Mouse (Mus musculus) thymus, adult 2 months (tissue): Measurements from ENCODE around the gene Gm5741. TPM values are rescaled to one million over a fixed set of nuclear protein-coding genes. Genes with fewer than 3 reads are reported as not detected.
A peak's percentile ranks its signal among the peaks of the same experiment; 100 is the strongest.

Experiments
- DNase-seq: peaks from one replicate; pipeline ENCODE4 v3.0.0; 2021
- H3K27ac ChIP-seq: fragments of 200-500 bp; 2 replicates; pipeline ENCODE4 v1.5.1; 2012; ENCODE audit warnings: low read length, control low read depth; ENCODE audit not compliant: control insufficient read depth, insufficient read depth
- H3K27me3 ChIP-seq: fragments of 200-500 bp; 2 replicates; pipeline ENCODE4 v1.6.1; 2012; ENCODE audit warnings: mild to moderate bottlenecking, low read length, moderate library complexity, mixed read lengths; ENCODE audit not compliant: control insufficient read depth, insufficient read depth
- H3K36me3 ChIP-seq: fragments of 200-500 bp; 2 replicates; pipeline ENCODE4 v1.6.1; 2012; ENCODE audit warnings: mild to moderate bottlenecking, low read length, moderate library complexity; ENCODE audit not compliant: control insufficient read depth, insufficient read depth
- H3K4me1 ChIP-seq: fragments of 200-500 bp; replicated peaks from 2 replicates; pipeline ENCODE4 v1.6.1; 2012; ENCODE audit warnings: low read length; ENCODE audit not compliant: control insufficient read depth, insufficient read depth
- H3K4me3 ChIP-seq: fragments of 200-500 bp; 2 replicates; pipeline ENCODE4 v1.5.1; 2012; ENCODE audit warnings: mild to moderate bottlenecking, low read length, control low read depth, moderate library complexity; ENCODE audit not compliant: control insufficient read depth, insufficient read depth
- CTCF ChIP-seq: fragments of 200-500 bp; IDR thresholded peaks from 2 replicates; pipeline ENCODE4 v1.5.1; 2012; ENCODE audit warnings: mild to moderate bottlenecking, control low read depth, low read length, moderate library complexity, borderline replicate concordance; ENCODE audit not compliant: control insufficient read depth, poor library complexity, insufficient read depth; ENCODE audit errors: extremely low read depth
- POLR2A ChIP-seq: fragments of 200-500 bp; IDR thresholded peaks from 2 replicates; pipeline ENCODE4 v1.6.1; 2012; ENCODE audit warnings: mild to moderate bottlenecking, low read length, control low read depth, moderate library complexity; ENCODE audit not compliant: control insufficient read depth, poor library complexity, insufficient read depth; ENCODE audit errors: extremely low read depth
- WGBS: fragments of 180-500 bp; shearing (Covaris S2); methylation state at CpG from one replicate; pipeline ENCODE4 v1.1.7; 2018; 5-methylcytosine and 5-hydroxymethylcytosine counted together
- polyA plus RNA-seq: library from polyadenylated mRNA; depleted of rRNA; stranded (reverse); fragments of >200 nt; gene quantifications from 2 replicates; pipeline ENCODE4 v1.2.3, GENCODE M21; 2012

Gm5741 gene
- polyA plus RNA-seq, 1 experiment: 1.4 TPM

GRCm38 (mm10) chr8:85057367-85057766 lies 10.4 kb downstream of the Gm5741 start:
- peaks cover 6% of the 10 kb centered on the region for H3K4me1 ChIP-seq
- no peak overlapping the region for H3K27ac ChIP-seq
- no peaks in the 10 kb centered on the region for H3K27me3 ChIP-seq
- TF ChIP-seq CTCF (no peak), POLR2A (no peak)
- H3K4me3 ChIP-seq: no peak overlapping the region
- 88% methylated on average over 7 of the region's 7 CpGs for WGBS
- DNase-seq: no peak
- H3K36me3 ChIP-seq: peaks cover 32% of the 10 kb centered on the region

DNA sequence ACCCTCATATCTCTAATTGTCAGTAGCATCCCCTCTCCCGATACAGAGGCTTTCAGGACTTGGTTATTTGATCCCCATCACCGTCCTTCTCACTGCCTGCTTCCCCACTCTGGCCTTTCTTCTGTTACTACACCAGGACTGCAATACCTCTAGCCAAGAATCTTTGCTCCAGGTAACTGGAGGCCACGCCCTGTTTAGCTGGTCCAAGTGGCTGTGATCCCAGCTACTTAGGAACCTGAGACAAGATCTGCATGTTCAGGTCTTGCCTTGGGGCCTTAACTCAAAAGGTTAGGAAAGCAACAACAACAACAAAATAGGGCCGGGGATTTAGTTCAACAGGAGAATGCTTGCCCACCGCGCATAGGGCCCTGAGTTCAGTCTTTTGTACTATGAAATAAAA lies 24.2 kb downstream of the Gm5741 start:
- Histone ChIP-seq H3K27me3 (no peaks in the 10 kb centered on the region), H3K4me3 (no peak overlapping the region), H3K36me3 (peaks cover 59% of the 10 kb centered on the region), H3K27ac (no peak overlapping the region), H3K4me1 (no peaks in the 10 kb centered on the region)
- no peak for TF ChIP-seq CTCF
- no peak for TF ChIP-seq POLR2A
- no peak for DNase-seq
- WGBS: 89% methylated on average over 6 of the region's 6 CpGs

GRCm38 (mm10) chr8:85037681-85038531 lies 29.9 kb downstream of the Gm5741 start:
- peaks cover 8% of the 10 kb centered on the region for H3K4me1 ChIP-seq
- H3K27ac ChIP-seq: peak overlapping the region; percentile 26
- no peaks in the 10 kb centered on the region for H3K27me3 ChIP-seq
- H3K36me3 ChIP-seq: peaks cover 9% of the 10 kb centered on the region; the same call in 1 of the 2 replicates
- H3K4me3 ChIP-seq: peak overlapping the region; percentile 60
- WGBS: 1% methylated on average over 57 of the region's 57 CpGs
- TF ChIP-seq POLR2A (peak; percentile 39; the same call in 1 of the 2 replicates), CTCF (no peak)
- peak; percentile 77 for DNase-seq

GRCm38 (mm10) chr8:85037366-85037680 lies 30.5 kb downstream of the Gm5741 start:
- Histone ChIP-seq H3K4me3 (peak overlapping the region; percentile 60), H3K36me3 (peaks cover 10% of the 10 kb centered on the region), H3K27ac (peak overlapping the region; percentile 80; the same call in 1 of the 2 replicates), H3K4me1 (peaks cover 8% of the 10 kb centered on the region), H3K27me3 (no peaks in the 10 kb centered on the region)
- no peak for TF ChIP-seq POLR2A
- no peak for TF ChIP-seq CTCF
- WGBS: under 1% methylated on average over 14 of the region's 14 CpGs
- no peak for DNase-seq

GRCm38 (mm10) chr8:85036718-85037365 lies 30.9 kb downstream of the Gm5741 start, which contains the start of gene Tnpo2:
Gene Tnpo2, plus strand, starts transcription at chr8:85036915.
- H3K36me3 ChIP-seq: peaks cover 15% of the 10 kb centered on the region
- under 1% methylated on average over 59 of the region's 59 CpGs for WGBS
- TF ChIP-seq POLR2A (0 out of 2 replicates have a peak, but pooled peaks have one; percentile 51), CTCF (peak; percentile 17; the same call in 1 of the 2 replicates)
- H3K27me3 ChIP-seq: no peaks in the 10 kb centered on the region
- peak; percentile 90 for DNase-seq
- H3K27ac ChIP-seq: peak within 1 kb of the TSS; percentile 90
- H3K4me3 ChIP-seq: peak within 1 kb of the TSS; percentile 83
- peaks cover 8% of the 10 kb centered on the region for H3K4me1 ChIP-seq

DNA sequence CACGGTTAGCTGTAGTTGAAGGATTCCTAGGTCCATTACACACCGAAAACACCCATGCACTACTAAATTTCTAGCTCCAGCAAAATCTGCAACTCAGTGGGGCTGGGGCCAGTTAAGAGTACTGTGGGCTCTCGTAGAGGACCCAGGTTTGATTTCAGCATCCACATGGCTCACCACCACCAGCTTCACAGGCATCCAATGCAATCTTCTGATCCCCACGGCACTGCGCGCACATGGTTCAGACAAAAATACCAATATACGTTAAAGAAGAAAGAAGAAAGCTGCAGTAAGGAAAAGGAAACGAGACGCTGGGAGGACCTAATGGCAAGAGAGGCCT lies 31.4 kb downstream of the Gm5741 start:
- under 1% methylated on average over 9 of the region's 9 CpGs for WGBS
- DNase-seq: no peak
- peak overlapping the region; percentile 83 for H3K4me3 ChIP-seq
- H3K27me3 ChIP-seq: no peaks in the 10 kb centered on the region
- H3K27ac ChIP-seq: peak overlapping the region; percentile 90
- peaks cover 20% of the 10 kb centered on the region for H3K36me3 ChIP-seq
- TF ChIP-seq CTCF: no peak
- no peak for TF ChIP-seq POLR2A
- peaks cover 8% of the 10 kb centered on the region for H3K4me1 ChIP-seq
